Mouse (Mus musculus) thymus, adult 2 months (tissue): ENCODE results near the gene Slc38a10. TPM values are rescaled to one million over a fixed set of nuclear protein-coding genes. Genes with fewer than 3 reads are reported as not detected.
A peak's percentile ranks its signal among the peaks of the same experiment; 100 is the strongest.

Experiments
- DNase-seq: peaks from one replicate; pipeline ENCODE4 v3.0.0; 2021
- H3K27ac ChIP-seq: fragments of 200-500 bp; 2 replicates; pipeline ENCODE4 v1.5.1; 2012; ENCODE audit warnings: low read length, control low read depth; ENCODE audit not compliant: control insufficient read depth, insufficient read depth
- H3K27me3 ChIP-seq: fragments of 200-500 bp; 2 replicates; pipeline ENCODE4 v1.6.1; 2012; ENCODE audit warnings: mild to moderate bottlenecking, low read length, moderate library complexity, mixed read lengths; ENCODE audit not compliant: control insufficient read depth, insufficient read depth
- H3K36me3 ChIP-seq: fragments of 200-500 bp; 2 replicates; pipeline ENCODE4 v1.6.1; 2012; ENCODE audit warnings: mild to moderate bottlenecking, low read length, moderate library complexity; ENCODE audit not compliant: control insufficient read depth, insufficient read depth
- H3K4me1 ChIP-seq: fragments of 200-500 bp; replicated peaks from 2 replicates; pipeline ENCODE4 v1.6.1; 2012; ENCODE audit warnings: low read length; ENCODE audit not compliant: control insufficient read depth, insufficient read depth
- H3K4me3 ChIP-seq: fragments of 200-500 bp; 2 replicates; pipeline ENCODE4 v1.5.1; 2012; ENCODE audit warnings: mild to moderate bottlenecking, low read length, control low read depth, moderate library complexity; ENCODE audit not compliant: control insufficient read depth, insufficient read depth
- CTCF ChIP-seq: fragments of 200-500 bp; IDR thresholded peaks from 2 replicates; pipeline ENCODE4 v1.5.1; 2012; ENCODE audit warnings: mild to moderate bottlenecking, control low read depth, low read length, moderate library complexity, borderline replicate concordance; ENCODE audit not compliant: control insufficient read depth, poor library complexity, insufficient read depth; ENCODE audit errors: extremely low read depth
- POLR2A ChIP-seq: fragments of 200-500 bp; IDR thresholded peaks from 2 replicates; pipeline ENCODE4 v1.6.1; 2012; ENCODE audit warnings: mild to moderate bottlenecking, low read length, control low read depth, moderate library complexity; ENCODE audit not compliant: control insufficient read depth, poor library complexity, insufficient read depth; ENCODE audit errors: extremely low read depth
- WGBS: fragments of 180-500 bp; shearing (Covaris S2); methylation state at CpG from one replicate; pipeline ENCODE4 v1.1.7; 2018; 5-methylcytosine and 5-hydroxymethylcytosine counted together
- polyA plus RNA-seq: library from polyadenylated mRNA; depleted of rRNA; stranded (reverse); fragments of >200 nt; gene quantifications from 2 replicates; pipeline ENCODE4 v1.2.3, GENCODE M21; 2012

The Slc38a10 gene
- polyA plus RNA-seq, 1 experiment: 167 TPM

- no peaks in the 10 kb centered on the region for H3K27me3 ChIP-seq
- H3K4me3 ChIP-seq: no peak overlapping the region
- TF ChIP-seq CTCF: no peak
- TF ChIP-seq POLR2A: no peak
- WGBS: 96% methylated on average over 9 of the region's 9 CpGs
- H3K27ac ChIP-seq: no peak overlapping the region
- no peak for DNase-seq
- no peaks in the 10 kb centered on the region for H3K4me1 ChIP-seq
- H3K36me3 ChIP-seq: no peaks in the 10 kb centered on the region
Observed at GRCm38 (mm10) chr11:120072986-120073647, 78.0 kb downstream of the Slc38a10 start.

- 94% methylated on average over 7 of the region's 7 CpGs for WGBS
- H3K27ac ChIP-seq: no peak overlapping the region
- TF ChIP-seq POLR2A (no peak), CTCF (no peak)
- H3K27me3 ChIP-seq: no peaks in the 10 kb centered on the region
- no peak overlapping the region for H3K4me3 ChIP-seq
- H3K36me3 ChIP-seq: no peaks in the 10 kb centered on the region
- DNase-seq: no peak
- no peaks in the 10 kb centered on the region for H3K4me1 ChIP-seq
Observed at GRCm38 (mm10) chr11:120071731-120072320, 79.3 kb downstream of the Slc38a10 start.

- Histone ChIP-seq H3K4me1 (no peaks in the 10 kb centered on the region), H3K36me3 (no peaks in the 10 kb centered on the region), H3K27me3 (no peaks in the 10 kb centered on the region), H3K27ac (no peak overlapping the region), H3K4me3 (no peak overlapping the region)
- 89% methylated on average over 12 of the region's 12 CpGs for WGBS
- DNase-seq: no peak
- TF ChIP-seq POLR2A: no peak
- TF ChIP-seq CTCF: no peak
Observed at GRCm38 (mm10) chr11:120071065-120071464, 80.1 kb downstream of the Slc38a10 start.

GRCm38 (mm10) chr11:120070286-120070930, 80.7 kb downstream of the Slc38a10 start:
- Histone ChIP-seq H3K4me3 (no peak overlapping the region), H3K27ac (no peak overlapping the region), H3K4me1 (no peaks in the 10 kb centered on the region), H3K36me3 (no peaks in the 10 kb centered on the region), H3K27me3 (no peaks in the 10 kb centered on the region)
- DNase-seq: no peak
- 97% methylated on average over 27 of the region's 27 CpGs for WGBS
- TF ChIP-seq POLR2A (no peak), CTCF (no peak)

GRCm38 (mm10) chr11:120069261-120069660, 81.9 kb downstream of the Slc38a10 start:
- no peak for DNase-seq
- 90% methylated on average over 11 of the region's 11 CpGs for WGBS
- no peaks in the 10 kb centered on the region for H3K36me3 ChIP-seq
- no peak for TF ChIP-seq CTCF
- TF ChIP-seq POLR2A: no peak
- H3K4me3 ChIP-seq: no peak overlapping the region
- no peaks in the 10 kb centered on the region for H3K4me1 ChIP-seq
- no peak overlapping the region for H3K27ac ChIP-seq
- no peaks in the 10 kb centered on the region for H3K27me3 ChIP-seq

- WGBS: 93% methylated on average over 17 of the region's 17 CpGs
- no peak overlapping the region for H3K4me3 ChIP-seq
- H3K4me1 ChIP-seq: no peaks in the 10 kb centered on the region
- TF ChIP-seq CTCF: no peak
- TF ChIP-seq POLR2A: no peak
- no peaks in the 10 kb centered on the region for H3K27me3 ChIP-seq
- H3K27ac ChIP-seq: no peak overlapping the region
- DNase-seq: no peak
- H3K36me3 ChIP-seq: no peaks in the 10 kb centered on the region
Observed at GRCm38 (mm10) chr11:120067834-120068233, 83.3 kb downstream of the Slc38a10 start.

- Histone ChIP-seq H3K27me3 (no peaks in the 10 kb centered on the region), H3K36me3 (no peaks in the 10 kb centered on the region), H3K27ac (no peak overlapping the region), H3K4me1 (no peaks in the 10 kb centered on the region), H3K4me3 (no peak overlapping the region)
- TF ChIP-seq POLR2A: no peak
- peak; percentile 86 for TF ChIP-seq CTCF
- WGBS: 43% methylated on average over 10 of the region's 10 CpGs
- peak; percentile 65 for DNase-seq
Observed at GRCm38 (mm10) chr11:120065291-120065690, 85.9 kb downstream of the Slc38a10 start.
